ENCODE assay signal across 18 mouse cellular contexts in genomic region chr15:28823526-28823925, GRCm38 (mm10).
DNase-seq lines count a peak whose midpoint lies in the region; ATAC-seq and TF ChIP-seq lines count a peak whose summit lies in the region.
"Had no signal": no experiment of that assay in that cellular context is flagged by ENCODE, and none has a peak within 500 bp of the region (broad histone marks: within the 10 kb centered on the region; RNA-seq: fewer than 3 reads in every experiment).

No protein-coding gene starts in this region.

- ATAC-seq in hindbrain, embryonic 11.5 days (ENCODE audit: low FRiP score), result no peak
- no peak for ATAC-seq in limb, embryonic 14.5 days (ENCODE audit: low FRiP score, low read depth)
- ATAC-seq: forebrain, postnatal 0 days; hindbrain, postnatal 0 days had no signal

- DNase-seq in hindbrain, embryonic 11.5 days (ENCODE audit: low spot score), result peak; percentile 27
- DNase-seq in hindbrain, embryonic 10.5 days (ENCODE audit: low spot score), result no peak
- DNase-seq in ES-CJ7 (ENCODE audit: low read depth, low spot score), result peak; percentile 14
- DNase-seq in c-Kit-positive CD71-positive TER-119-negative erythroid progenitor cells, embryonic 14.5 days (ENCODE audit: low read depth), result peak; percentile 1
- DNase-seq in limb, embryonic 14.5 days (ENCODE audit: low spot score), result peak; percentile 43
- DNase-seq in right cerebral cortex, adult 18-20 months, result no peak
- DNase-seq in urinary bladder, postnatal 25 days (ENCODE audit: low spot score), result no peak
- DNase-seq in adrenal gland, postnatal 14 days, result no peak
- DNase-seq: B cell, adult 2 months; cerebellum, adult 2 months; forebrain, postnatal 0 days; gastrocnemius, postnatal 14 days; heart, postnatal 14 days; kidney, adult 9 months; lung, adult 18-20 months had no signal

- no peak overlapping the region for H3K4me2 ChIP-seq in hindbrain, embryonic 11.5 days (replicated peaks; ENCODE audit: low read depth, low read length)
- no peak overlapping the region for H3K4me2 ChIP-seq in limb, embryonic 14.5 days (replicated peaks; ENCODE audit: low read depth, low read length, severe bottlenecking)
- H3K4me2 ChIP-seq: limb, embryonic 15.5 days had no signal

- H3K36me3 ChIP-seq in hindbrain, embryonic 11.5 days (ENCODE audit: control insufficient read depth, insufficient read depth, low read length), result no peaks in the 10 kb centered on the region
- no peaks in the 10 kb centered on the region for H3K36me3 ChIP-seq in hindbrain, embryonic 10.5 days
- H3K36me3 ChIP-seq in limb, embryonic 14.5 days (ENCODE audit: control insufficient read depth, insufficient read depth, low read length), result no peaks in the 10 kb centered on the region
- H3K36me3 ChIP-seq: heart, embryonic 10.5 days; limb, embryonic 15.5 days had no signal

- H3K27me3 ChIP-seq in hindbrain, embryonic 11.5 days (ENCODE audit: control insufficient read depth, insufficient read depth, low read length), result no peaks in the 10 kb centered on the region
- no peaks in the 10 kb centered on the region for H3K27me3 ChIP-seq in hindbrain, embryonic 10.5 days (ENCODE audit: insufficient read depth, poor library complexity, severe bottlenecking)
- no peaks in the 10 kb centered on the region for H3K27me3 ChIP-seq in limb, embryonic 14.5 days (ENCODE audit: control insufficient read depth, insufficient read depth, low read length)
- H3K27me3 ChIP-seq: limb, embryonic 15.5 days had no signal

- H3K9ac ChIP-seq in hindbrain, embryonic 11.5 days (ENCODE audit: low read depth, low read length), result no peak overlapping the region
- no peak overlapping the region for H3K9ac ChIP-seq in limb, embryonic 14.5 days (ENCODE audit: low read depth, low read length, severe bottlenecking)
- H3K9ac ChIP-seq: forebrain, postnatal 0 days; limb, embryonic 15.5 days had no signal

- WGBS in hindbrain, embryonic 11.5 days, result 76% methylated on average over 2 of the region's 2 CpGs
- 74% methylated on average over 2 of the region's 2 CpGs for WGBS in hindbrain, embryonic 10.5 days
- WGBS in limb, embryonic 14.5 days, result 46% methylated on average over 2 of the region's 2 CpGs

- H3K4me1 ChIP-seq in hindbrain, embryonic 11.5 days (replicated peaks; ENCODE audit: control insufficient read depth, insufficient read depth, low read length), result no peaks in the 10 kb centered on the region
- no peaks in the 10 kb centered on the region for H3K4me1 ChIP-seq in hindbrain, embryonic 10.5 days (replicated peaks)
- H3K4me1 ChIP-seq in limb, embryonic 14.5 days (ENCODE audit: control insufficient read depth, insufficient read depth, low read length), result no peaks in the 10 kb centered on the region
- H3K4me1 ChIP-seq: heart, embryonic 10.5 days; limb, embryonic 15.5 days had no signal

- no peak overlapping the region for H3K27ac ChIP-seq in hindbrain, embryonic 11.5 days (ENCODE audit: low read depth, low read length)
- no peak overlapping the region for H3K27ac ChIP-seq in hindbrain, embryonic 10.5 days
- H3K27ac ChIP-seq in limb, embryonic 14.5 days (replicated peaks; ENCODE audit: low read depth, low read length), result no peak overlapping the region
- H3K27ac ChIP-seq: heart, embryonic 10.5 days; hindbrain, postnatal 0 days; limb, embryonic 15.5 days had no signal

- no peak for TF ChIP-seq POLR2A in limb, embryonic 14.5 days (IDR thresholded peaks at IDR 0.05; ENCODE audit: borderline replicate concordance, extremely low read depth, insufficient read depth, insufficient read length)

- no peaks in the 10 kb centered on the region for H3K9me3 ChIP-seq in hindbrain, embryonic 11.5 days (ENCODE audit: control insufficient read depth, low read length)
- no peaks in the 10 kb centered on the region for H3K9me3 ChIP-seq in hindbrain, embryonic 10.5 days
- no peaks in the 10 kb centered on the region for H3K9me3 ChIP-seq in limb, embryonic 14.5 days (ENCODE audit: control insufficient read depth, low read length)
- H3K9me3 ChIP-seq: heart, embryonic 10.5 days; limb, embryonic 15.5 days had no signal

- no peak overlapping the region for H3K4me3 ChIP-seq in hindbrain, embryonic 11.5 days (ENCODE audit: low read depth, low read length)
- H3K4me3 ChIP-seq in hindbrain, embryonic 10.5 days, result no peak overlapping the region
- H3K4me3 ChIP-seq in limb, embryonic 14.5 days (replicated peaks; ENCODE audit: low read length), result no peak overlapping the region
- H3K4me3 ChIP-seq: heart, embryonic 10.5 days; limb, embryonic 15.5 days had no signal

Comparison
In these comparisons a context has a peak if more than half of its experiments do, and no peak if none do; other contexts are left out.
1. DNase-seq: peak in hindbrain, embryonic 11.5 days (single experiment), ES-CJ7 (single experiment), c-Kit-positive CD71-positive TER-119-negative erythroid progenitor cells, embryonic 14.5 days (single experiment) and limb, embryonic 14.5 days (single experiment); none in hindbrain, embryonic 10.5 days (single experiment), right cerebral cortex, adult 18-20 months (single experiment), urinary bladder, postnatal 25 days (single experiment) and adrenal gland, postnatal 14 days (single experiment).